In the genomic region with DNA sequence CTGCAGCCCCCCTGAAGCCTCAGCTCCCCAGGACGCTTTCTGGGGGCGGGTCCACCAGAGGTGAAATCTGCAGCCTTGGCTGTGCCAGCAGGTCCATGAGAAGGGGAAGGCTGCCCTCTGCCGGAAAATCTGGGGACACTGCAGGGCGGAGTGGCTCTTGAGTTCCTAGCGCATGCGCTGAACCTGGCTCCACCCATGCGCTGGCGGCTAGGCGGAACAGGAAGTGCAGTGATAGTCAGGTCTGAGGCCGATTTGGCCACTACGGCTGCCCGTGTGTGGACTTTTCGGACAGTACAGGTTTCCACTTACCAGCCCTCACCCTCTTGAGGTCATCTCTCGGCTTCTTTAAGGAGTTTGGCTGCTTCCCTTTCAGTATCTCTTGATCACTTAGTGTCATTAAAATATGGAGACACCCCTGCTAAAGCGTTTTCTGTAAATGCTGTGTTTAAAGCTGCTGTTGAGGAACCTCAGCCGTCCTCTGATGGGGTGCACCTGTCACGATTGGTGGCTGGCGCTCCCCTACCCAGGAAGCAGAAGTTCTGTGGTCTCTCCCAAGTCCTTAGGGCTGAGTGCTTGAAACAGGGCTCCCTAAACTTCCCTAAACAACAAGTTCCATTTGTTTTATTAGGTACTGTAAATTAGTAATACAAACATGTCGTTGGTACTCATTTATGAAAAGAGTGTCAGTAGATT, we compare ENCODE assay signal across 8 mouse cellular contexts. TPM values are rescaled to one million over a fixed set of nuclear protein-coding genes. Genes with fewer than 3 reads are reported as not detected.
DNase-seq lines count a peak whose midpoint lies in the region; ATAC-seq and TF ChIP-seq lines count a peak whose summit lies in the region.

No protein-coding gene starts in this region.

- H3K36me3 ChIP-seq in G1E (replicated peaks), result peaks cover 39% of the 10 kb centered on the region
- no peaks in the 10 kb centered on the region for H3K36me3 ChIP-seq in forebrain, postnatal 0 days (ENCODE audit: insufficient read depth)
- no peaks in the 10 kb centered on the region for H3K36me3 ChIP-seq in lung, embryonic 16.5 days (ENCODE audit: control insufficient read depth, insufficient read depth, low read length)

- H3K4me3 ChIP-seq in G1E (ENCODE audit: low read depth, low read length), result peak overlapping the region; percentile 68
- H3K4me3 ChIP-seq in forebrain, postnatal 0 days (ENCODE audit: low read depth, low read length), result peak overlapping the region; percentile 46
- H3K4me3 ChIP-seq in lung, embryonic 16.5 days (ENCODE audit: low read length), result peak overlapping the region; percentile 40

- TF ChIP-seq CTCF in G1E (IDR thresholded peaks at IDR 0.05; ENCODE audit: low read depth, low read length), result peak; percentile 91
- peak; percentile 99 for TF ChIP-seq CTCF in forebrain, postnatal 0 days (IDR thresholded peaks at IDR 0.05; ENCODE audit: low read depth)

- H3K4me1 ChIP-seq in G1E (ENCODE audit: insufficient read depth, low read depth, low read length), result peaks cover 50% of the 10 kb centered on the region
- H3K4me1 ChIP-seq in forebrain, postnatal 0 days (ENCODE audit: insufficient read depth), result peaks cover 5% of the 10 kb centered on the region; the same call in 1 of the 2 replicates
- peaks cover 37% of the 10 kb centered on the region for H3K4me1 ChIP-seq in lung, embryonic 16.5 days (replicated peaks; ENCODE audit: control insufficient read depth, insufficient read depth, low read length)

- DNase-seq in G1E (ENCODE audit: low spot score), result peak; percentile 79
- peak; percentile 95 to 98 for DNase-seq in cerebellum, adult 18-20 months
- DNase-seq in forebrain, postnatal 0 days, result peak; percentile 98
- DNase-seq in layer of hippocampus, adult 9-10 months (ENCODE audit: low spot score), result peak; percentile 96
- peak; percentile 96 for DNase-seq in ovary, postnatal 10 days (ENCODE audit: low spot score)
- peak; percentile 95 to 98 for DNase-seq in thymus, postnatal 10 days (ENCODE audit: low spot score in 2 of 2)

- no peaks in the 10 kb centered on the region for H3K9me3 ChIP-seq in G1E (replicated peaks)
- H3K9me3 ChIP-seq in forebrain, postnatal 0 days (ENCODE audit: low read length), result no peaks in the 10 kb centered on the region
- no peaks in the 10 kb centered on the region for H3K9me3 ChIP-seq in lung, embryonic 16.5 days (ENCODE audit: control insufficient read depth, low read length)

- H3K27ac ChIP-seq in forebrain, postnatal 0 days (ENCODE audit: low read depth, low read length), result peak overlapping the region; percentile 47; the same call in 1 of the 2 replicates
- H3K27ac ChIP-seq in lung, embryonic 16.5 days (ENCODE audit: low read length), result peak overlapping the region; percentile 55

- WGBS in forebrain, postnatal 0 days, result 5% methylated on average over 19 of the region's 19 CpGs
- WGBS in lung, embryonic 16.5 days, result 4% methylated on average over 19 of the region's 19 CpGs

- peak overlapping the region; percentile 51 for H3K9ac ChIP-seq in forebrain, postnatal 0 days
- peak overlapping the region; percentile 54 for H3K9ac ChIP-seq in lung, embryonic 16.5 days (ENCODE audit: low read length)

- H3K27me3 ChIP-seq in G1E (ENCODE audit: insufficient read depth, low read length), result no peaks in the 10 kb centered on the region
- no peaks in the 10 kb centered on the region for H3K27me3 ChIP-seq in forebrain, postnatal 0 days (ENCODE audit: insufficient read depth, low read length)
- H3K27me3 ChIP-seq in lung, embryonic 16.5 days (ENCODE audit: control insufficient read depth, insufficient read depth, low read depth, low read length), result no peaks in the 10 kb centered on the region

- peak; percentile 75 for ATAC-seq in G1E (ENCODE audit: extremely low read depth, insufficient number of reproducible peaks, low FRiP score, poor library complexity, severe bottlenecking)
- peak; percentile 91 for ATAC-seq in forebrain, postnatal 0 days
- ATAC-seq in hematopoietic stem cell, adult 5-6 weeks (replicated peaks in 1 of 2; ENCODE audit: insufficient read depth in 1 of 2, low FRiP score in 2 of 2, low TSS enrichment in 1 of 2, low read depth in 1 of 2, poor library complexity in 2 of 2, severe bottlenecking in 2 of 2), result peak; percentile 85 to 90
- peak; percentile 85 for ATAC-seq in lung, embryonic 16.5 days (ENCODE audit: low read depth)

- peak overlapping the region; percentile 59 for H3K4me2 ChIP-seq in forebrain, postnatal 0 days (ENCODE audit: low read depth)
- H3K4me2 ChIP-seq in lung, embryonic 16.5 days (ENCODE audit: low read depth, low read length), result peak overlapping the region; percentile 52

RNA-seq across cellular contexts. Expression of gene Gm10277, which starts 5.8 kb away (rescaled TPM):
- total RNA-seq in G1E (2014; fragmentation: Nextera tagmentation) (not detected in 2 replicates), G1E (2017) (0.23 and 0.33 TPM in 2 replicates)
- polyA plus RNA-seq in G1E (2012), result not detected in 2 replicates
- not detected in 2 replicates for total RNA-seq in forebrain, postnatal 0 days (2014; rRNA removed)
- 0.29 TPM in 1 of 2 replicates, not detected in the other for polyA plus RNA-seq in forebrain, postnatal 0 days (2015; fragmentation: Nextera tagmentation; extraction: Ambion mirVana)
- not detected in 2 replicates for total RNA-seq in hematopoietic stem cell, adult 5-6 weeks (2017)
- polyA plus RNA-seq in lung, embryonic 16.5 days (2015; fragmentation: Nextera tagmentation; extraction: Ambion mirVana), result 1.8 and 2.5 TPM in 2 replicates

RNA-seq across cellular contexts. Expression of gene Myo18a, which starts 30.3 kb away (rescaled TPM):
- total RNA-seq in G1E (2014; fragmentation: Nextera tagmentation) (53.1 and 57.0 TPM in 2 replicates), G1E (2017) (28.8 and 32.7 TPM in 2 replicates)
- 41.9 and 59.4 TPM in 2 replicates for polyA plus RNA-seq in G1E (2012)
- 67.5 and 85.2 TPM in 2 replicates for total RNA-seq in forebrain, postnatal 0 days (2014; rRNA removed)
- polyA plus RNA-seq in forebrain, postnatal 0 days (2015; fragmentation: Nextera tagmentation; extraction: Ambion mirVana), result 23.9 and 33.8 TPM in 2 replicates
- total RNA-seq in hematopoietic stem cell, adult 5-6 weeks (2017), result 97.7 and 133 TPM in 2 replicates
- 39.0 and 42.1 TPM in 2 replicates for polyA plus RNA-seq in lung, embryonic 16.5 days (2015; fragmentation: Nextera tagmentation; extraction: Ambion mirVana)

Comparison
In these comparisons a context has a peak if more than half of its experiments do, and no peak if none do; other contexts are left out.
1. Peak in every context shown above with its lines: DNase-seq, ATAC-seq, H3K4me3 ChIP-seq and H3K27ac ChIP-seq.